Mouse (Mus musculus) erythroblast, adult 5-6 weeks (primary cell): ENCODE results near the gene Isg20l2. TPM values are rescaled to one million over a fixed set of nuclear protein-coding genes. Genes with fewer than 3 reads are reported as not detected.
A peak's percentile ranks its signal among the peaks of the same experiment; 100 is the strongest.

Experiments
- ATAC-seq: replicated peaks from 2 replicates; pipeline ENCODE4 v1.8.0; 2016; ENCODE audit warnings: moderate number of reproducible peaks, mild to moderate bottlenecking, moderate TSS enrichment, inconsistent platforms; ENCODE audit not compliant: poor library complexity, low FRiP score, severe bottlenecking
- total RNA-seq, 2 experiments: library from RNA; stranded (forward) in 1 of 2; stranded (reverse) in 1 of 2; fragments of 150-400 nt in 1 of 2; fragments of 200-764, 138-1000 nt in 1 of 2; gene quantifications; 2 replicates each; pipeline versions ENCODE4 v1.2.3 to v1.2.4; 2015 to 2017; ENCODE audit warnings: low replicate concordance in 2 of 2

Gene Isg20l2
- total RNA-seq, 2 experiments from 2014 or later = 5.6 to 8.6 TPM

- no peak for ATAC-seq
Observed at GRCm38 (mm10) chr3:87971489-87972202, 41.5 kb downstream of the Isg20l2 start.

- ATAC-seq = no peak
Observed at GRCm38 (mm10) chr3:87972203-87972664, 42.1 kb downstream of the Isg20l2 start.

- ATAC-seq = no peak
Observed at GRCm38 (mm10) chr3:87972776-87973175, 42.7 kb downstream of the Isg20l2 start.

- ATAC-seq = no peak
Observed at GRCm38 (mm10) chr3:87973593-87974380, 43.7 kb downstream of the Isg20l2 start.

GRCm38 (mm10) chr3:87974381-87974987 lies 44.4 kb downstream of the Isg20l2 start:
- no peak for ATAC-seq

- ATAC-seq = no peak
Observed at GRCm38 (mm10) chr3:87979493-87979892, 49.4 kb downstream of the Isg20l2 start.

GRCm38 (mm10) chr3:87980085-87980484 lies 50.0 kb downstream of the Isg20l2 start:
- no peak for ATAC-seq

- no peak for ATAC-seq
Observed at GRCm38 (mm10) chr3:87980728-87981127, 50.6 kb downstream of the Isg20l2 start.

GRCm38 (mm10) chr3:87981214-87981760 lies 51.2 kb downstream of the Isg20l2 start:
- ATAC-seq = no peak

GRCm38 (mm10) chr3:87981894-87982835 lies 52.1 kb downstream of the Isg20l2 start:
- ATAC-seq = no peak

GRCm38 (mm10) chr3:87982836-87983601 lies 52.9 kb downstream of the Isg20l2 start:
- ATAC-seq = no peak

- ATAC-seq = no peak
Observed at GRCm38 (mm10) chr3:87983627-87984026, 53.5 kb downstream of the Isg20l2 start.

GRCm38 (mm10) chr3:87984094-87984493 lies 54.0 kb downstream of the Isg20l2 start:
- ATAC-seq = no peak

GRCm38 (mm10) chr3:87985505-87986320 lies 55.6 kb downstream of the Isg20l2 start:
- ATAC-seq = no peak

- 0 out of 2 replicates have a peak, but pooled peaks have one; percentile 47 for ATAC-seq
Observed at GRCm38 (mm10) chr3:87986868-87987267, 56.8 kb downstream of the Isg20l2 start.

GRCm38 (mm10) chr3:87987633-87988032 lies 57.5 kb downstream of the Isg20l2 start:
- no peak for ATAC-seq

- no peak for ATAC-seq
Observed at GRCm38 (mm10) chr3:87988068-87988467, 58.0 kb downstream of the Isg20l2 start.

GRCm38 (mm10) chr3:87989935-87990334 lies 59.8 kb downstream of the Isg20l2 start:
- no peak for ATAC-seq
